Mouse (Mus musculus) right cerebral cortex, postnatal 25 days (tissue): ENCODE measurements at regions not wholly inside any gene's neighbourhood (a gene's known extent, or its start where the extent isn't known, plus 50 kb on each side); places are given as distances from the start of the nearest gene placed in this dataset.
"Not testable (repeated sequence)": the region's sequence is repeated elsewhere in the genome, so short reads cannot be mapped to it uniquely, and the experiment has no call there.

Experiments used
- DNase-seq: peaks from one replicate; pipeline ENCODE4 v3.0.0; 2022

DNA sequence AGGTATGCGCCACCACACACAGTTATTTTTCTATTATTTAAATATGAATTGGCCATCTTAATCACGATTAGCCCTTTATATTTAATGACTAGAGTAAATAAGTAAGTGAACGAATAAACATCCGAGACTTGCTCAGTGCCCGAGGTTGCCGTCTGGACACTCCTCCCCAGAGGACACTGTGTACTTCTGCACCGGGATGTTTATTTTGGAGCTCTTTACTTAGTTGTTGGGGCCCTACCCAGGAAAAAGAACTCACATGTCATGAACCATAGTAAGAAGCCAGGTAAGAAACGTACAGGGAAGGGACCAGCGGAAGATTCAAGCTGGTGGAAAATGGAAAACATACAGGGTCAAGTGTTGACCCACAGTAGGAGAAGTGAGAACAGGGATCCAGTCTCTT is 89.0 kb downstream of the Akr1d1 start:
- no peak for DNase-seq

GRCm38 (mm10) chr6:37621364-37622029 is 91.5 kb downstream of the Akr1d1 start:
- no peak for DNase-seq

- no peak for DNase-seq
Observed at GRCm38 (mm10) chr6:37622273-37622672, 92.3 kb downstream of the Akr1d1 start.

DNA sequence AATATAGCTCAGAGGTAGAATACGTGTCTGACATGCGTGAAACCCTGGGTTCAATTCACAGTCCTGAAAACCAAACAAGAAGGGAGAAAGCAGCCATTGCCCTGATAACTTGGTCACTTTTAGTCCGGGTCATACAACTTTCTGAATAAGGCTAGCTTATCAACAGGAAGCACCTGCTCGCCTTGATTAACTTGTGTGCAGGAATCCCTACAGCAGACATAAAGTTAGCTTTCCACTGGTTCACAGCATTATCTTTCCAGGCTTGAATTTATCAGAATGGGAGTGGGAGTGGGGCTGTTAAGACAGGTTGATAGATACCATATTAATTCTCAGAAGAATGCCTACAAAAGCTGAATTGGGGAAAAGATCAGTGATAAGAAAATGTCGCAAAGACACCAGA is 97.2 kb downstream of the Akr1d1 start:
- no peak for DNase-seq

DNA sequence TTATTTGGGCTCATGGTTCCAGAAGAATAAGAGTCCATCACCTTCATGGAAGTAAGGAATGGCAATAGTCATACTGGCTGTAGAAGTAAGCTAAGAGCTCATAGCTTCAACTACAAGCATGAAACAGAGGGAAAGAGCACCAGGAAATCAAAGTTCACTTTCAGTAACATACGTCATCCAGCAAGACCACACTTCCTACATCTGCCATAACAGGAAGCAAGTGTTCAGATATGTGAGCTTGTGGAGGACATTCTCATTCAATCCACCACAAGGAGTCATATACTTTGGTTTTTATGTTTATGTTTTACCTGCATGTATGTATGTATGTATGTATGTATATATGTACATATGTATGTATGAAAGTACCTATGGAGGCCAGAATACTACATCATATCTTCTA is 104.0 kb downstream of the Akr1d1 start:
- no peak for DNase-seq

DNA sequence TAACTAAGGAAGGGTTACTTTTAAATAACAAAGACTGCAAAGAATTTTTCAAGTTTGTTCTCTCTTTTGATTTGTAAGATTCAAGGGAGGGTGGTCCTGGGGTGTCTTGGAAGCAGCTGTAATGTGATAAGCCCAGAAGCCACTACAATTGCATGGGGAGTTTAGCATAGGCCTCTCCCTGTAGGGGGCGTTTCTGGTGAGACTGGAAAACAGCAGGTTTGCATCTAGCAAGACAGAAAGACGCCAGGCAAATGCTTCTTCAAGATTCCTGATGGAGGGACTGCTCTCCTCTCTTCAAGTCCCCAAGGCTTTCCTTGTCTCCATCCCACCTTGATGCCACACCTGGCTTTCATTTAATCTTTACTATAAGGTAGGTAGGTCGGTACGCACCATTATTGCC is 112.1 kb downstream of the Akr1d1 start:
- no peak for DNase-seq

DNA sequence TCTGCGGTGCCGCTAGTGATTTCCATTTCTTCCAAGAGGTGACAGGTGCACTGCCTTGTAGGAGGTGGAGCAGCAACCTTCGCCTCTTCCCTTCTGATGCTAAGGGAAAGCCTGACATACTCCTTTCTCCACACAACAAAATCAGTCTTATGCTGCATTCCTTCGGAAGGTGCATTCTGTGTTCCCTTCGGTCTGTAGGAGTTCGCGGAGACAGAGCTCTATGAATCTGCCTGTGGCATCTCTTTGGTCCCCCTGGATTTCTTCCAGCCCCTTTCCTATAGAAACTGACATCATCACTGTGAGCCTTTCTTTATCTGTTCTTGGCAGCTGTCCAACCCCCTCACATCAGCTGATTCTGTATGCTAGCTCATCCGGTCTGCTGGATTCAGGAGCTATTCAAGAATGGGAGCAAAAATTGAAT is 112.7 kb downstream of the Akr1d1 start:
- DNase-seq, result peak; percentile 29

DNA sequence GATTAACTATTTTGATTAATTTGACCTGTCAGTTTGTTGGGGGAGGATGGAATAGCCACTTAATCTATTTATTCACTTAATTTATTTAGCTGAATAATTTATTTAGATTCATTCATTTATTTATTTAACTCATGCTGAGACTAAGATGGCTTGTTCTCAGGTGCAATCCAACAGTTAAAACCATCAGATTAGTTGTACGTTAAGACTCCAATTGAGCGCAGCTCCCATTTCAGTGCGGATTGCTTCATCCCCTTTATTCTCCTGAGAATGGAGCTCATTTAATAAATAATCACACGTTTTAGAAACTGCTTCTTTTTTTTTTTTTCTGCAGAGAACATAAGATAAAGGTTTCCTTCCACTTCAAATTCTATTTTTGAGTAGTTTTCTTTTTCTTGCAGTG is 113.2 kb downstream of the Akr1d1 start:
- no peak for DNase-seq

GRCm38 (mm10) chr6:37643718-37644117 is 113.7 kb downstream of the Akr1d1 start:
- DNase-seq, result no peak

- DNase-seq, result no peak
Observed at GRCm38 (mm10) chr6:37645551-37645950, 115.6 kb downstream of the Akr1d1 start.

DNA sequence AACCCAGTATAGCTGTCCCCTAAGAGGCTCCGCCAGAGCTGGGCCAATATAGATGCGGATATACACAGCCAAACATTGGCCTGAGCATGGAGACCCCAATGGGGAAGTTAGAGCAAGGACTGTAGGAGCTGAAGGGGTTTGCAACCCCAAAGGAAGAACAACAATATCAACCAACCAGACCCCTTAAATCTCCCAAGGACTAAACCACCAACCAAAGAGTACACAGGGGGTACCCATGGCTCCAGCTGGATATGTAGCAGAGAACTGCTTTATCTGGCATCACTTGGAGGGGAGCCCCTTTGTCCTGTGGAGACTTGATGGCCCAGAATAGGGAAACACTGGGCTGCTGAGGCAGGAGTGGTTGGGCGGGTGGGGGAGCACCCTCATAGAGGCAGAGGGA is 127.3 kb downstream of the Akr1d1 start:
- not testable (repeated sequence) for DNase-seq

- no peak for DNase-seq
Observed at GRCm38 (mm10) chr6:37658021-37658650, 128.2 kb downstream of the Akr1d1 start.

GRCm38 (mm10) chr6:37662747-37663146 is 132.8 kb downstream of the Akr1d1 start:
- no peak for DNase-seq

- no peak for DNase-seq
Observed at GRCm38 (mm10) chr6:37665576-37665975, 135.6 kb downstream of the Akr1d1 start.

- DNase-seq, result no peak
Observed at GRCm38 (mm10) chr6:37669407-37669806, 139.4 kb downstream of the Akr1d1 start.

GRCm38 (mm10) chr6:37670701-37671100 is 140.7 kb downstream of the Akr1d1 start:
- no peak for DNase-seq

DNA sequence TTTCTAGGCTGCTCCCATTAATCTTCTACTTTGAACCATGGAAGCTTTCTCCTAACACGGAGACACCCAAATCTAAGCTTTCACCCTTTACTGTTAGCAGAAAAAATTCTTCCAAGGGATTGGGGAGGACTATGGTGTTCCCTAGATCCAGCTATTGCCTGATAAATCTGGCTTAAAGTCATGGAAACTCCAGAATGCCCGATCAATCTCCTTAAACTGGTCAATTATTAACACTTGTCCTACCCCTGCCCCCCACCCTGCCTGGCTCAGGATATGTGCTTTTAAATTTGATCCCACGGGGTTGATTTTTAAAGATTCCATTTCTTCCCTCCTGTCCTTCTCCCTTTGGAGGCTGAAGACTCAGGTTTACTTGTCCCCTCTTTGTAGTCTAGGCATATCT is 149.9 kb downstream of the Akr1d1 start:
- no peak for DNase-seq

DNA sequence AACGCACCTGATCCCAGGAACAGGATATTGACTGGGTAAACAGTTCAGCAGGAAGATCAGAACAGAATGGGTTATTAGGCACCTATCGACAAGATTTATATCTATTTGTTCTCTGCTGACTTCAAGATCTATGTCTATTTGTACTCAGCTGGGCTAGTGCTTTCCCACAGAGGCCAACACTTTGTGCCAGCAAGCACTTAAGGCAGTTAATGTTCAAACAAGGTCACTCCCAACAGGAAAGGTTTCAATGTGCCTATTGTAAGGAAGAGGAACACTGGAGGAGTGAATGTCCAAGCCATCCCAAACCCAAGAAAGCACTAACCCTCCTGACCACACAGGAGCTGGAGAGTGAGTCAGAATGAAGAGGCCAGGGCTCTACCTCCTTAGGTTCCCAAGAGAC is 151.4 kb downstream of the Akr1d1 start:
- DNase-seq, result not testable (repeated sequence)

DNA sequence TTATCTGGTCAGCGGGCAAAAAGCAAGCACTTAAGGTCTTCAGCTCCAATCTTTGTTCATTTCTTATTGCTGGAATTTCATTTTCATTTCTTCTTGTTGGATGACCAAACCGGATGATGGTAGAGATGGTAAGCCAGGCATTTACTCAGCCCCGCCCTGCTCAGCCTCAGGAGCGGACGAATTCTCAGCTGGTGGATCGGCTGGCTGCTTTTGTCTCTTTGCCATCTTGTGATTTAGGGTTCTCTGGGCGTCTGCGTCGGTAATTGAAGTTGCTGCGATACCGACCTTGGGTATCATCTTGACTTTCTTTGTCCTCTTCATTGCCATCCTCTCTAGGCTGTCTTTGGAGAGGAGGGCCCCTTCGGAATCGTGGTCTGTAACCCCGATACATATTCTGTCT is 156.1 kb downstream of the Akr1d1 start:
- no peak for DNase-seq

DNA sequence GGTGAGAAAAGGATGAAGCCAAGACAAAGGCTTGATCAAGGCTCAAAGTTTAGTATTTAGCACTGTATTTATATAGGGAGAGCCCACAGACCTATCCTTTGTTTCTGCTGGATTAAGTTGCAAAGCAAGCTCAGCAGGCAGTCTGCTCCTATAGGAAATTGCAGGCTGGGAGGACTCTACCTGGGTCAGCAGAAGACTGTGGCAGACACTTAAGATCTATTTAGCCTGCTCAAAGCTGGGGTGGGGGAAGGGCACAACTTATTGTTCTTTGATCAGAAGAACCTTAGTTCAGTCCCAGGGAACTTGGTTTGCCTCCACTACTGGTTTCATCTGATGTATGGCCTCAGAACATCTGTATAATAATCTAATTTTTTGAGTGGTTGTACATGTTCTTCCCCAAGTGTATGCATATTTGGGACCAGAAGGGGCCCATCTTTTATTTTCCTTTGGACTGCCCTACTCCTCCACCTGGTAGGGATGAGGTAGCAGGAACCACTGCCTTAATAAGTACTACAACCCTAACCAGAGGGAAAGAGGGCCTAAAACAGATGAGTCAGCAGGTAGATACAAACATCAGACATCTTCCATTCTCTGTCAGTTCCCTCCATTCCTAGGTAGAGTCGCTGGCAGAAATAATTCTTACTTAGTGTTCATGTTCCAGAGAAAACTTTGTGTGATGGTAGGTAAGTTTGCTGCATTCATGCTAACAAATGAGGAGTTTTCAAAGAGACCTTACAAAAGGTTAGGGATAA is 159.1 kb downstream of the Akr1d1 start:
- no peak for DNase-seq

GRCm38 (mm10) chr6:37689696-37690095 is 159.7 kb downstream of the Akr1d1 start:
- DNase-seq, result no peak

- no peak for DNase-seq
Observed at GRCm38 (mm10) chr6:37691976-37692644, 162.1 kb downstream of the Akr1d1 start.

GRCm38 (mm10) chr6:37692758-37693157 is 162.8 kb downstream of the Akr1d1 start:
- DNase-seq, result no peak

DNA sequence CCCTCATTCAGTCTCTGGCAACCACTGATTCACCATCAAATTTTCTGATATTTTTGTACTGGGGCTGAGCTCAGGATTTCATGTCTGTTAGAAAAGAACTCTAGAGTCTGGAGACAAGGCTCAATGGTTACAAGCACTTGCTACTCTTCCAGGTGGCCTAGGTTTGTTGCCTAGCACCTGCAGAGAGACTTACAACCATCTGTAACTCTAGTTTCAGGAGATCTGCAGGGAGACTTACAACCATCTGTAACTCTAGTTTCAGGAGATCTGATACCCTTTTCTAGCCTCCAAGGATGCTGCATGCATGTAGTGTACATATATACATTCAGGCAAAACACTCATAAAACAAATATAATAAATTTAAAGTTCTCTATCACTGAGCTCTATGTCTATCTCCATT is 166.1 kb downstream of the Akr1d1 start:
- no peak for DNase-seq
